Comparison of ENCODE assay signal across 12 mouse cellular contexts in the genomic region with DNA sequence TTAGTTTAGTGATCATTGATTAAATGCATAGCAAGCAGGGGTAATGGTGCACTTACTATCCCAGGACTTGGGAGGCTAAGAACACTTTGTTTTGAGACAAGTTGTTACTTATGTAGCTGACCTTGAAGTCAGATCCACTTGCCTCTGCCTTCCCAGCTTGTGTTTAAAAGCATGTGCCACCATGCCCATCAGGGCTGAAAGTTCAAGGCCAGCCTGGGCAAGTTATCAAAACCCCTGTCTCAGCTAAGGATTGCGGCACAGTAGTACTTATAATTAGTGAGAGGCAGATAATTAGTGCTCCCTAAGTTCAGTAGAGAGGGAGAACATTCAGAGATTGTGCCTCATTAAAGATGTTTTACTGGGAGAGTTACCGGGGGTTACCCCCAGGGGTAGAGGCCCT. TPM values are rescaled to one million over a fixed set of nuclear protein-coding genes. Genes with fewer than 3 reads are reported as not detected.
DNase-seq lines count a peak whose midpoint lies in the region; ATAC-seq lines count a peak whose summit lies in the region.
"Had no signal": no experiment of that assay in that cellular context is flagged by ENCODE, and none has a peak within 500 bp of the region (broad histone marks: within the 10 kb centered on the region; RNA-seq: fewer than 3 reads in every experiment).

No protein-coding gene starts in this region.

- 95% methylated on average over 2 of the region's 2 CpGs for WGBS in lung, embryonic 15.5 days
- WGBS in forebrain, embryonic 15.5 days = 72% methylated on average over 2 of the region's 2 CpGs
- WGBS in midbrain, embryonic 13.5 days = 98% methylated on average over 2 of the region's 2 CpGs

- no peaks in the 10 kb centered on the region for H3K9me3 ChIP-seq in lung, embryonic 15.5 days
- H3K9me3 ChIP-seq in forebrain, embryonic 15.5 days = no peaks in the 10 kb centered on the region
- H3K9me3 ChIP-seq in midbrain, embryonic 13.5 days = no peaks in the 10 kb centered on the region
- H3K9me3 ChIP-seq: limb, embryonic 15.5 days had no signal

- H3K36me3 ChIP-seq in lung, embryonic 15.5 days = peaks cover 51% of the 10 kb centered on the region
- H3K36me3 ChIP-seq in forebrain, embryonic 15.5 days = peaks cover 54% of the 10 kb centered on the region
- H3K36me3 ChIP-seq in midbrain, embryonic 13.5 days = peaks cover 59% of the 10 kb centered on the region

- H3K4me1 ChIP-seq in lung, embryonic 15.5 days = peaks cover 32% of the 10 kb centered on the region
- H3K4me1 ChIP-seq in forebrain, embryonic 15.5 days = peaks cover 41% of the 10 kb centered on the region
- peaks cover 57% of the 10 kb centered on the region for H3K4me1 ChIP-seq in midbrain, embryonic 13.5 days (replicated peaks)

- no peak overlapping the region for H3K27ac ChIP-seq in lung, embryonic 15.5 days
- no peak overlapping the region for H3K27ac ChIP-seq in forebrain, embryonic 15.5 days (replicated peaks)
- no peak overlapping the region for H3K27ac ChIP-seq in midbrain, embryonic 13.5 days
- H3K27ac ChIP-seq: limb, embryonic 15.5 days had no signal

- peak overlapping the region; percentile 66 for H3K4me2 ChIP-seq in lung, embryonic 15.5 days
- H3K4me2 ChIP-seq in forebrain, embryonic 15.5 days (replicated peaks) = peak overlapping the region; percentile 62
- H3K4me2 ChIP-seq in midbrain, embryonic 13.5 days (replicated peaks) = peak overlapping the region; percentile 92

- 0 out of 2 replicates have a peak overlapping the region, but pooled peaks have one; percentile 7 for H3K9ac ChIP-seq in lung, embryonic 15.5 days
- H3K9ac ChIP-seq in forebrain, embryonic 15.5 days (replicated peaks) = no peak overlapping the region
- H3K9ac ChIP-seq in midbrain, embryonic 13.5 days (replicated peaks) = no peak overlapping the region
- H3K9ac ChIP-seq: limb, embryonic 15.5 days had no signal

- peak; percentile 38 for DNase-seq in adrenal gland, postnatal 10 days
- DNase-seq in adrenal gland, postnatal 4 days (ENCODE audit: low spot score in 2 of 2) = no peak
- no peak for DNase-seq in lung, postnatal 25 days (ENCODE audit: low spot score)
- no peak for DNase-seq in layer of hippocampus, adult 11-12 months (ENCODE audit: low spot score)
- DNase-seq in layer of hippocampus, postnatal 14 days (ENCODE audit: low spot score in 2 of 2) = no peak
- DNase-seq: kidney, postnatal 14 days; right cerebral cortex, postnatal 14 days had no signal

- H3K4me3 ChIP-seq in lung, embryonic 15.5 days = no peak overlapping the region
- peak overlapping the region; percentile 69 for H3K4me3 ChIP-seq in forebrain, embryonic 15.5 days
- peak overlapping the region; percentile 94 for H3K4me3 ChIP-seq in midbrain, embryonic 13.5 days (replicated peaks)

- no peak for ATAC-seq in lung, embryonic 15.5 days (ENCODE audit: borderline replicate concordance, extremely low read depth, low FRiP score, low TSS enrichment)
- no peak for ATAC-seq in forebrain, embryonic 15.5 days (replicated peaks)
- ATAC-seq in midbrain, embryonic 13.5 days = no peak
- ATAC-seq: Patski had no signal

- no peaks in the 10 kb centered on the region for H3K27me3 ChIP-seq in lung, embryonic 15.5 days
- no peaks in the 10 kb centered on the region for H3K27me3 ChIP-seq in forebrain, embryonic 15.5 days
- no peaks in the 10 kb centered on the region for H3K27me3 ChIP-seq in midbrain, embryonic 13.5 days
- H3K27me3 ChIP-seq: limb, embryonic 15.5 days; Patski had no signal

RNA-seq across cellular contexts. Expression of a gene that starts 1.8 kb away (rescaled TPM):
- total RNA-seq in adrenal gland, postnatal 10 days (2021) = 10 to 100 TPM; 17.6 to 17.8 TPM
- total RNA-seq in adrenal gland, postnatal 4 days (2021) = 10 to 100 TPM; 12.6 to 14.5 TPM
- 21.7 and 28.9 TPM in 2 replicates for polyA plus RNA-seq in lung, embryonic 15.5 days (2015; fragmentation: Nextera tagmentation; extraction: Ambion mirVana)
- 21.8 and 27.8 TPM in 2 replicates for polyA plus RNA-seq in forebrain, embryonic 15.5 days (2015; fragmentation: Nextera tagmentation; extraction: Ambion mirVana)
- polyA plus RNA-seq in midbrain, embryonic 13.5 days (2015; fragmentation: Nextera tagmentation; extraction: Ambion mirVana) = 27.1 and 28.3 TPM in 2 replicates
- total RNA-seq in layer of hippocampus, postnatal 14 days (2021) = 1 to 10 TPM; 6.9 to 8.6 TPM

RNA-seq across cellular contexts. Expression of a gene that starts 1.9 kb away (rescaled TPM):
- 10 to 100 TPM in 1 of 2 experiments, 1 to 10 TPM in 1; 9.2 to 13.4 TPM for total RNA-seq in adrenal gland, postnatal 10 days (2021)
- total RNA-seq in adrenal gland, postnatal 4 days (2021) = 10 to 100 TPM; 18.3 to 19.3 TPM
- 36.8 and 37.4 TPM in 2 replicates for polyA plus RNA-seq in lung, embryonic 15.5 days (2015; fragmentation: Nextera tagmentation; extraction: Ambion mirVana)
- polyA plus RNA-seq in forebrain, embryonic 15.5 days (2015; fragmentation: Nextera tagmentation; extraction: Ambion mirVana) = 70.7 and 71.5 TPM in 2 replicates
- 69.3 and 75.4 TPM in 2 replicates for polyA plus RNA-seq in midbrain, embryonic 13.5 days (2015; fragmentation: Nextera tagmentation; extraction: Ambion mirVana)
- 10 to 100 TPM; 17.8 to 18.1 TPM for total RNA-seq in layer of hippocampus, postnatal 14 days (2021)

RNA-seq across cellular contexts. Expression of a gene that starts 9.3 kb away (rescaled TPM):
- 10 to 100 TPM; 23.5 to 31.7 TPM for total RNA-seq in adrenal gland, postnatal 10 days (2021)
- total RNA-seq in adrenal gland, postnatal 4 days (2021) = 10 to 100 TPM; 36.3 to 39.2 TPM
- polyA plus RNA-seq in lung, embryonic 15.5 days (2015; fragmentation: Nextera tagmentation; extraction: Ambion mirVana) = 61.9 and 63.0 TPM in 2 replicates
- 65.2 and 65.9 TPM in 2 replicates for polyA plus RNA-seq in forebrain, embryonic 15.5 days (2015; fragmentation: Nextera tagmentation; extraction: Ambion mirVana)
- 50.5 and 59.7 TPM in 2 replicates for polyA plus RNA-seq in midbrain, embryonic 13.5 days (2015; fragmentation: Nextera tagmentation; extraction: Ambion mirVana)
- total RNA-seq in layer of hippocampus, postnatal 14 days (2021) = 10 to 100 TPM; 55.5 to 57.2 TPM

RNA-seq across cellular contexts. Expression of a gene that starts 25.7 kb away (rescaled TPM):
- 10 to 100 TPM; 60.7 to 65.0 TPM for total RNA-seq in adrenal gland, postnatal 10 days (2021)
- total RNA-seq in adrenal gland, postnatal 4 days (2021) = 10 to 100 TPM; 63.5 to 68.3 TPM
- polyA plus RNA-seq in lung, embryonic 15.5 days (2015; fragmentation: Nextera tagmentation; extraction: Ambion mirVana) = 161 and 190 TPM in 2 replicates
- 159 and 166 TPM in 2 replicates for polyA plus RNA-seq in forebrain, embryonic 15.5 days (2015; fragmentation: Nextera tagmentation; extraction: Ambion mirVana)
- polyA plus RNA-seq in midbrain, embryonic 13.5 days (2015; fragmentation: Nextera tagmentation; extraction: Ambion mirVana) = 142 and 143 TPM in 2 replicates
- total RNA-seq in layer of hippocampus, postnatal 14 days (2021) = 10 to 100 TPM; 27.9 to 31.1 TPM

RNA-seq across cellular contexts. Expression of a gene that starts 26.1 kb away (rescaled TPM):
- 1,000 to 10,000 TPM in 1 of 2 experiments, 100 to 1,000 TPM in 1; 678 to 2,339 TPM for total RNA-seq in adrenal gland, postnatal 10 days (2021)
- total RNA-seq in adrenal gland, postnatal 4 days (2021) = 100 to 1,000 TPM; 268 to 794 TPM
- polyA plus RNA-seq in lung, embryonic 15.5 days (2015; fragmentation: Nextera tagmentation; extraction: Ambion mirVana) = 14.0 and 21.2 TPM in 2 replicates
- 6.1 and 6.3 TPM in 2 replicates for polyA plus RNA-seq in forebrain, embryonic 15.5 days (2015; fragmentation: Nextera tagmentation; extraction: Ambion mirVana)
- 8.5 and 9.0 TPM in 2 replicates for polyA plus RNA-seq in midbrain, embryonic 13.5 days (2015; fragmentation: Nextera tagmentation; extraction: Ambion mirVana)
- 1 to 10 TPM; 1.0 to 1.5 TPM for total RNA-seq in layer of hippocampus, postnatal 14 days (2021)
